Mouse (Mus musculus) frontal cortex, adult (tissue): ENCODE results near the gene Tarbp1.
"Not testable (repeated sequence)": the region's sequence is repeated elsewhere in the genome, so short reads cannot be mapped to it uniquely, and the experiment has no call there.

Source experiments
- ATAC-seq: cut with Nextera tagmentation; 2 replicates; pipeline ENCODE4 v1.9.2; 2017; ENCODE audit warnings: mild to moderate bottlenecking, moderate library complexity, mixed read lengths; ENCODE audit not compliant: low TSS enrichment

Gene Tarbp1

GRCm38 (mm10) chr8:126420834-126421233, 54.0 kb downstream of the Tarbp1 start:
- ATAC-seq: no peak

DNA sequence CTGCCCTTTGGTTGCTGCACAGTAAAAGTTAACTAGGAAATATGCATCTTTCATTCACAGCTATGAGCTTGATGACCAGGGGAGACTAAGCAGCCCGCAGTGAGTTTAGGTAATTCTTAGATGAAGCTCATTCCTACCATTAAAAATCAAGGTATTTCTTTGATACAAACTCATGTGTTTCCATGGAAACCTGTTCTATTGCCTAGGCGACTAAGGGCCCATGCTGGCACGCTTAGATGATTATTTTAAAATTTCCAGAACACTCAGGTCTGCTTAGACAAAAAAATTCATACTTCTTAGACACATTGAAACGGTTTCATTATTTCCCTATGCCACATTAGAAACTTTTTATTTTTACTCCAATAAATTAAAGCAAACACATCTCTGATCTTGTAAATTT, 69.8 kb downstream of the Tarbp1 start:
- ATAC-seq: 0 out of 2 replicates have a peak, but pooled peaks have one; percentile 20

GRCm38 (mm10) chr8:126404550-126404949, 70.3 kb downstream of the Tarbp1 start:
- ATAC-seq: not testable (repeated sequence)

DNA sequence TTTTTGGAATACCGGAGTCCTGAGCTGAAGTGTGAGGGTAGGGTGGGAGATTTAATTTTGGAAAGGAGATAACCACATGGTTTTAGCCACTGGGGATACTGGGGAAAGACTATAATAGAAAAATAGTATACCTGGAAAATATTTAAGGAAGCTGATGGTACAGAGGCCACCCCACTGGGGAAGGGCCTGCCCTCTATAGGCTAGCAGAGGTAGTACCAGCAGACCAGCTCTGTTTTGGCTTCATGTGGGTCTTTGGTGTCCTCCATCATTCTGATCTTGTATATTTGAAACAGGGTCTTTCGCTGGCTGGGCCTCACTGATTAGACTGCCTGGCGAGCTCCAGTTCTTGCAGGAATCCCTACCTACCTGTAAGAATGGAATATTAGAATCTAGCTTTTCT, 76.5 kb downstream of the Tarbp1 start:
- ATAC-seq: peak; percentile 69; the same call in 1 of the 2 replicates

DNA sequence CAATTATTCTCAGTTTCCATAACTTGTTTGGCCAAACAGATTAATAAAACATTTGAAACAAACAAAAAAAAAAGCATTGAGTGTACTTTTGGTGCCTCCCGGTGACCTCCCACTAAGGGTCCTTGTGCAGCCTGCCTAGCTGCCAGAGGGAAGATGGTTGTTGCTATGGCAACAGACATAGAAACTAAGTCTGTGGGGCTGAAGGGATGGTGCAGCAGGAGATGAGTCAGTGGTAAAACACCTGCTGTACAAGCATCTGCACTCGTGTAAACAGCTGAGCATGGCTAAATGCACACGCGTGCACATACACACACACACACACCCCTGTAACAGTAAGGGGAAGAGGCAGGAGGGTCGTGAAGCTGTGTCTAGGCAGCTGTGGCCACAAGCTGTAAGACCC, 78.9 kb downstream of the Tarbp1 start:
- ATAC-seq: peak; percentile 81

DNA sequence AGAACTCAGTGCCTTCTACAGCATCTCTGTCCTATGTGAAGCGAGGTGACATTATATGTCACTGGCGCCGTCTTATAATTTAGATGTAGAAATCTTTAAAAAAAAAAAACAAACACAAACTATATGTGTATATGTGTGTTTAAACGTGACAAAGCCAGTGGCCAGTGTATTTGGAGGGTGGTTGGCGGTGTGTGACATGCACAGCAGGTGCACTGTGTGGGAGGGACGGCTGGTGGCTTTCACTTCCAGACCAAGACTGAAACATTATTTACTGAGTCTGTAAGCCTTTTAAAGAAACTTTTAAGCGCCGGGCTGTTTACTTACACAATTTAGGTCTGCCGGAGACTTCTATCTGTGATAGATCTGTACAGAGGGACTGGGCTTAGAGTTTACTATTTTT, 79.5 kb downstream of the Tarbp1 start:
- ATAC-seq: no peak

GRCm38 (mm10) chr8:126391541-126391940, 83.3 kb downstream of the Tarbp1 start:
- ATAC-seq: no peak

GRCm38 (mm10) chr8:126387566-126387965, 87.3 kb downstream of the Tarbp1 start:
- ATAC-seq: no peak

DNA sequence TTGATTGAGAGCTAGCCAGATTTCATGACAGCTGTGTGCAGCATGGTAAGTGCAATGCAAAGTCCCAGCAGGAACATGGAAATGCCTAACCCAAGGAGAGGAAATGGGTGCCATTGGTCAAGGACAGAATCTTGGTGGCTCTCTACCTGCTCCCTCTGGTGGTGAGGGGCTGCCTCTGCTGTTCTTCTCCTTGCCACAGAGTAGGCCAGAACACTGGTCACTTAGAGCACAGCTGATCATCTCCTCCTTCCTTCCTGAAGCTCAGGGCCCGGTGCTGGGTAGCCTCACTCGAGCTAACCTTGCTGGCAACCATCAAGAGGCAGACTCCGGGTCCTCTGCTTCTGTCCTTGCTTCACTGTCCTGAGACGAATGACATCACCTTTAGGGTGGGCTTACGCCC, 92.1 kb downstream of the Tarbp1 start:
- peak; percentile 65 for ATAC-seq

DNA sequence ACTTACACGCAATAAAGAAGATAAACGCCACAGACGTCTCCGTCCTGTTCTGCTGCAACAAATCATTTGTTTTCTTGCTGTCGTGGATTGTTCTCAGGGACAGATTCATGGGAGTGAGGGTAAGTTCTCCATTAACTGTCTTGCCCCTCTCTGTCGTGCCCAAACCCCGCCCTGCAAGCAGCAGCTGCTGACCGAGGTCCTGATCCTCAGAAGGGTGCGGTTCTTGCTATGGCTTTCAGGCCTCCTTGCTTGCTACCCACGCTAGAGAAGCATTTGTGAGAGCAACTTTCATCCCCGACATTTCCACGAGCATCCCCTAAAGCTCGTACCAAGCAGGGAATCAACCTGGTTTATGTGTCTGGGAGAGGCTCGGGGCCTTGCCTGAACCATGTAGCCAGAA, 92.6 kb downstream of the Tarbp1 start:
- ATAC-seq: no peak

DNA sequence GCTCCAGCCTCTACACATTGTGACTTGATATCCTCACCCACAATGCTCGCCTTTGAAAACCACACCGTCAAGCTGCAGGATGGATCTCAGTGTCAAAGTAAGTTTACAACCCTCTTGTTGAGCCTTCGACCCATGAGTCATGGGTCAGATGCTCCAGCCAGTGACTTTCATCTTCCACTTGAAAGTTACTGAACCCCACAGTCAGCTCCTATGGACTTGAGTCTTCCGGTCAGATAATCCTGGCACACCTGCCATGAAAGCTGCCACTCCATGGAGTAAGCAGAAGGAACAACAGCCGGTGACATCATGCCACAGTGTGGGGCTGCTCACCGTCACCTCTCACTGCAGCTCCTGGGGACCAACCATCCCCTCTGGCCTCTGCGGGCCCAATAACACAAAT, 93.6 kb downstream of the Tarbp1 start:
- no peak for ATAC-seq

GRCm38 (mm10) chr8:126380141-126380540, 94.7 kb downstream of the Tarbp1 start:
- ATAC-seq: no peak

DNA sequence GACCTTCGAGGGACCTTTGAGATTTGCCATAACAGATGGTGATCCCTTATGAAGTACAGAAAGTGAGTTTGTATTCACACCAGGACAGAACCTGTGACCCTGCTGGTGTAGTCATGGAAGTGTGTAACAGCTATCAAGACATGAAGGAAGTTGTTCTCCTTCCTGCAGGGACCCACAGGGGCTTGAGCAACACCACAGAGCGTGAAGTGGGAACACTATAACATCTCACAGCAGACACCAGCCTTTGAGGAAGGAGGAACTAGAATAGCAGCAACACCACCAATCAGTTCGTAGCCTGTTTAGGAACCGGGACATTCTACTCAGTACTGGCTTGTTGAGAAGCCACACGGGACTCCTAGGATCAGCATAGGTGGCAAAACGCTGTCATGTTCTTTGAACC, 95.3 kb downstream of the Tarbp1 start:
- ATAC-seq: no peak
